Mouse (Mus musculus) forebrain, embryonic 14.5 days (tissue): ENCODE measurements at regions not wholly inside any gene's neighbourhood (a gene's known extent, or its start where the extent isn't known, plus 50 kb on each side); places are given as distances from the start of the nearest gene placed in this dataset.

Experiments used
- ATAC-seq: fragments of 200-750 bp; cut with Nextera tagmentation; 2 replicates; pipeline ENCODE4 v1.8.0; 2017; ENCODE audit warnings: mild to moderate bottlenecking, moderate library complexity
- DNase-seq: peaks from one replicate; pipeline ENCODE4 v3.0.0-alpha.2; 2015; ENCODE audit warnings: low spot score
- H3K27ac ChIP-seq: fragments of 300-500 bp; sonication (generic); 2 replicates; pipeline ENCODE4 v1.5.1; 2014; ENCODE audit warnings: low read depth, mild to moderate bottlenecking, control low read depth, low read length, moderate library complexity
- H3K27me3 ChIP-seq: fragments of 300-500 bp; sonication (generic); replicated peaks from 2 replicates; pipeline ENCODE4 v1.6.1; 2014; ENCODE audit warnings: low read length, control low read depth, mixed read lengths; ENCODE audit not compliant: control insufficient read depth, insufficient read depth
- H3K36me3 ChIP-seq: fragments of 300-500 bp; sonication (generic); 2 replicates; pipeline ENCODE4 v1.6.1; 2014; ENCODE audit warnings: low read length, control low read depth; ENCODE audit not compliant: control insufficient read depth, insufficient read depth
- H3K4me1 ChIP-seq: fragments of 300-500 bp; sonication (generic); 2 replicates; pipeline ENCODE4 v1.6.1; 2014; ENCODE audit warnings: antibody characterized with exemption, low read length, control low read depth; ENCODE audit not compliant: control insufficient read depth, insufficient read depth
- H3K4me2 ChIP-seq: fragments of 300-500 bp; sonication (generic); 2 replicates; pipeline ENCODE4 v1.6.1; 2014; ENCODE audit warnings: mild to moderate bottlenecking, control low read depth, low read length
- H3K4me3 ChIP-seq: fragments of 300-500 bp; sonication (generic); 2 replicates; pipeline ENCODE4 v1.5.1; 2014; ENCODE audit warnings: low read depth, low read length, control low read depth
- H3K9ac ChIP-seq: fragments of 300-500 bp; sonication (generic); 2 replicates; pipeline ENCODE4 v1.6.1; 2014; ENCODE audit warnings: mild to moderate bottlenecking, low read length, control low read depth, moderate library complexity
- H3K9me3 ChIP-seq: fragments of 300-500 bp; sonication (generic); replicated peaks from 2 replicates; pipeline ENCODE4 v1.6.1; 2016; ENCODE audit warnings: low read length, control low read depth, mixed read lengths; ENCODE audit not compliant: control insufficient read depth
- WGBS: fragments of 180-500 bp; shearing (Covaris S2); extraction: QIAGEN DNeasy Blood & Tissue Kit; methylation state at CpG from one replicate; pipeline ENCODE4 v1.1.7; 2014; 5-methylcytosine and 5-hydroxymethylcytosine counted together

GRCm38 (mm10) chr10:56962096-56962807, 523.9 kb upstream of the Hsf2 start:
- Histone ChIP-seq H3K27ac (no peak overlapping the region), H3K9me3 (no peaks in the 10 kb centered on the region), H3K36me3 (no peaks in the 10 kb centered on the region), H3K4me2 (no peak overlapping the region), H3K27me3 (no peaks in the 10 kb centered on the region), H3K9ac (no peak overlapping the region), H3K4me1 (no peaks in the 10 kb centered on the region), H3K4me3 (no peak overlapping the region)
- 38% methylated on average over 4 of the region's 4 CpGs for WGBS
- peak; percentile 81 for ATAC-seq
- peak; percentile 60 for DNase-seq

- H3K4me2 ChIP-seq = no peak overlapping the region
- WGBS = 51% methylated on average over 3 of the region's 3 CpGs
- H3K9me3 ChIP-seq = no peaks in the 10 kb centered on the region
- H3K36me3 ChIP-seq = no peaks in the 10 kb centered on the region
- ATAC-seq (no peak), DNase-seq (no peak)
- no peak overlapping the region for H3K9ac ChIP-seq
- no peaks in the 10 kb centered on the region for H3K27me3 ChIP-seq
- no peak overlapping the region for H3K27ac ChIP-seq
- no peak overlapping the region for H3K4me3 ChIP-seq
- H3K4me1 ChIP-seq = no peaks in the 10 kb centered on the region
These were observed 523.0 kb upstream of the Hsf2 start for GRCm38 (mm10) chr10:56963215-56963614.

DNA sequence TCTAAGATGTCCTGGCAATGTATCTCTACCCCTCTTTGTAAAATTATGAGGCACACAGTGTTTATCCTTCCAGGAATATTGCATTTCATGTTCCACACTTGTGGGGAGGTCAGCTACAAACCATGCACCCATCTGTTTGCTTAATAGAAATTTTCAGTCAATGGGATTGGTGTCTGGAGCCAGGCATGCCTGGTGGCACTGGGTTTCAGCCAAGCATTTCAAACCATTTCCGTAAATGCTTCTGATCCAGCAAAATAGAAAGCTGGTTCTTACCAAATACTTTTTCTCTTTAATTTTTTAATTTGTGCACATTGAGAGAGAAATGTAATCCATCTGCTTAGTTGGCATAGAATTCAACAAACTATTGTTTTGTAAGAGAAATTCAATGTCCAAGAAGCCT, 517.3 kb upstream of the Hsf2 start:
- Histone ChIP-seq H3K4me3 (no peak overlapping the region), H3K27ac (no peak overlapping the region), H3K4me2 (no peak overlapping the region), H3K4me1 (no peaks in the 10 kb centered on the region), H3K9me3 (no peaks in the 10 kb centered on the region), H3K36me3 (no peaks in the 10 kb centered on the region), H3K9ac (no peak overlapping the region), H3K27me3 (no peaks in the 10 kb centered on the region)
- WGBS = 76% methylated on average over 1 of the region's 1 CpGs
- ATAC-seq (no peak), DNase-seq (peak; percentile 42)

GRCm38 (mm10) chr10:56974812-56975211, 511.4 kb upstream of the Hsf2 start:
- no peaks in the 10 kb centered on the region for H3K9me3 ChIP-seq
- H3K4me1 ChIP-seq = no peaks in the 10 kb centered on the region
- H3K4me2 ChIP-seq = no peak overlapping the region
- WGBS = 92% methylated on average over 5 of the region's 5 CpGs
- H3K9ac ChIP-seq = no peak overlapping the region
- H3K36me3 ChIP-seq = no peaks in the 10 kb centered on the region
- no peak overlapping the region for H3K27ac ChIP-seq
- DNase-seq (no peak), ATAC-seq (no peak)
- H3K27me3 ChIP-seq = no peaks in the 10 kb centered on the region
- no peak overlapping the region for H3K4me3 ChIP-seq

DNA sequence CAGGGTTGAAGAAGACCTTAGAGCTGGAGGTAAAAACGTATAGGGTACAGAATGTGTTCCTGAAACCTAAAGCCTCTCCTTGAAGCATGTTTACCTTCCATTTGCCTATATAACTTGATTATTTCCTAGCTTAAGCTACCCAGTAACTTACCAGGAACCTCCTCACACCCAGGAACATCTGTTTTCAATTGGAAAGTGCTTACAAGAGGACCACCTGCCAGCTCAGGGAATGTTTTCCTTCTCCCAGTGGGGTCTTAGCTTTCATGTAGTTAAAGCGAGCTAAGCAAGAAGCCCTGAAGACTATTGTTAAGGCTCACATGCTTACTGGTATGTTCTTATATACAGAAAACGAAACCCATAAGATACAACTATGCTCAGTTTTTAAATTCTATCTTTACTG, 506.6 kb upstream of the Hsf2 start:
- H3K4me3 ChIP-seq = no peak overlapping the region
- H3K9ac ChIP-seq = no peak overlapping the region
- H3K27ac ChIP-seq = no peak overlapping the region
- H3K9me3 ChIP-seq = no peaks in the 10 kb centered on the region
- no peaks in the 10 kb centered on the region for H3K36me3 ChIP-seq
- 0 out of 2 replicates have a peak, but pooled peaks cover 3% of the 10 kb centered on the region for H3K4me1 ChIP-seq
- DNase-seq (no peak), ATAC-seq (no peak)
- WGBS = 38% methylated on average over 3 of the region's 3 CpGs
- H3K27me3 ChIP-seq = no peaks in the 10 kb centered on the region
- no peak overlapping the region for H3K4me2 ChIP-seq

DNA sequence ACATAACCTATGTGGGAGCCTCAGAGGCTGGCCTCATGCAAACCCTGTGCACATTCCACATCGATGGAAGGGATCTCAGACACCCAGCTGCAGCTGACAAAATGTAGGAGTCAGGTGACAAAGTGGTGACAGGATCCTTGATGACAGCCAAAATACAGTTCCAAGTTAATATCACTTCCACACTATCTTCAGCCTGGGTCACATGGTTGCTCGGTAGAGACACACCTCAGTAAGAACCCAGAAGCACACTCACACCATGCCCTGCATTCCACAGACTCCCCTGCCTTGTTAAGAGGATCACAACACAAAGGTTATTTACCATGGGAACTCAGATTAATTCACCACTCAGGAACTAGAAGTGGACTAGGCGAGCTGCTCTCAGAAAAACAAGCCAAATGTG, 505.4 kb upstream of the Hsf2 start:
- 0 out of 2 replicates have a peak, but pooled peaks cover 3% of the 10 kb centered on the region for H3K4me1 ChIP-seq
- H3K9ac ChIP-seq = no peak overlapping the region
- no peak overlapping the region for H3K4me2 ChIP-seq
- no peaks in the 10 kb centered on the region for H3K9me3 ChIP-seq
- DNase-seq (no peak), ATAC-seq (no peak)
- WGBS = 51% methylated on average over 3 of the region's 3 CpGs
- H3K4me3 ChIP-seq = no peak overlapping the region
- H3K27me3 ChIP-seq = no peaks in the 10 kb centered on the region
- no peak overlapping the region for H3K27ac ChIP-seq
- no peaks in the 10 kb centered on the region for H3K36me3 ChIP-seq

GRCm38 (mm10) chr10:56982526-56983190, 503.5 kb upstream of the Hsf2 start:
- H3K4me3 ChIP-seq = no peak overlapping the region
- no peaks in the 10 kb centered on the region for H3K27me3 ChIP-seq
- ATAC-seq (peak; percentile 82), DNase-seq (peak; percentile 81)
- no peaks in the 10 kb centered on the region for H3K9me3 ChIP-seq
- peak overlapping the region; percentile 12; the same call in 1 of the 2 replicates for H3K4me2 ChIP-seq
- no peaks in the 10 kb centered on the region for H3K36me3 ChIP-seq
- 42% methylated on average over 8 of the region's 8 CpGs for WGBS
- H3K4me1 ChIP-seq = 0 out of 2 replicates have a peak, but pooled peaks cover 3% of the 10 kb centered on the region
- no peak overlapping the region for H3K27ac ChIP-seq
- H3K9ac ChIP-seq = no peak overlapping the region

DNA sequence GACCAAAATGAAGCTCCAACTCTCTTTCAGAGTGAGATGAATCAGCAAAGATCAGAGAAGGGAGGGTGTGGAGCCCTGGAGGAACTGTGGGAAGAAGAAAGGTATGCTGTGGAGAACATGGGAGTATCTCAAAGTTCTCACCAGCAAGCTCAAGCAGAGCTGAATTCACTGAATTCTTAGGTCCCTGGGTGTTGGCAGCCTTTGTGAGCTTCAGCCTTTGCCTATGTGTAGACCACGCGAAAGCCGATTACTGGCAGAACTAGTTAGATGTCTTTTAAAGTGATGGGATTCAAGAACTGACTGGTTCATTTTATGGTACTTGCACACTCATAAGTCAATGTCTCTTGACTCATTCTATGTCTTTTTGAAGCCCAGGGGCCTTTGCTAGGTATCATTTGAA, 491.2 kb upstream of the Hsf2 start:
- Histone ChIP-seq H3K9me3 (no peaks in the 10 kb centered on the region), H3K4me2 (no peak overlapping the region), H3K27ac (no peak overlapping the region), H3K4me1 (no peaks in the 10 kb centered on the region), H3K9ac (no peak overlapping the region), H3K36me3 (no peaks in the 10 kb centered on the region), H3K27me3 (no peaks in the 10 kb centered on the region), H3K4me3 (no peak overlapping the region)
- DNase-seq (no peak), ATAC-seq (no peak)
- 97% methylated on average over 3 of the region's 3 CpGs for WGBS
